Mouse (Mus musculus): ENCODE measurements around the gene Gm37240. TPM values are rescaled to one million over a fixed set of nuclear protein-coding genes. Genes with fewer than 3 reads are reported as not detected.

Gm37240 gene
- total RNA-seq, 4 experiments from 2014 or later, result 1.8 to 2.0 TPM; not detected in 2

DNA sequence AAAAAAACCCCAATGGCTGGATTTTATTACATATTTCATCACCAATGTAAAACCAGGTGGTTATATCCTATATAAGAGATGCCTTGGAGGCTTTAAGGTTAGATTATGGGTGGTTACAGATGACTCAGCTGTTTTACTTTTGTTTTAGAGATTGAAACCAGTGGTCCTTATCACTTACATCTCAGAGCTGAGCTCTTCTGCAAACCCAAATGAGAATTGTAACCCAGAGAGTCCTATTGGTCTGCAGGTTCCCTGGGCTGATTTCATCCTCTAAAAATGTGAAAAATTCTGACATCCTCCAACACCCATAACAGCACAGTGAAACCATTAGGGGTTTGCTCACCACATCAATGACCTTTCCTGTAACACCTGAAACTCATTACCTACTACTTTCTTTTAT, 1078.4 kb downstream of the Gm37240 start:
- DNase-seq (ENCODE audit: low spot score in 2 of 2), result no peak

DNA sequence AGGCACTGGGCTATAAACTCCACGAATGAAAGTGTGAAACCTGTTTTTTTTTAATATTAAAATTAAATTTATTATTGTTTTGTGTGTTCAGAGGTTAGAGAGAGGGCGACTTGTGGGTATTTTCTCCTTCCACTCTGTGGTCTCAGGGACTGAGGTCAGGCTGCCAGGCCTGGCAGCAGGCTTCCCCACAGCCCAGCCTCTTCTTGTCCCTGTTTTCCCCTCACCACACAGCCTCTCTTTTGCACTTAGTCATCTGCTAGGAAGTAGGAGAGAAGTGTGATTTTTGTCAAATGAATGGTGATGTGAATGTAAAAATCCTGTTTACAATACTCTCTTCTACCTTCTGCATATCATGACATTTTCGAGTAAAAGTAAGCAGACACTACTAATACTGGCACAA, 1079.5 kb downstream of the Gm37240 start:
- no peak for DNase-seq (ENCODE audit: low spot score in 2 of 2)

DNA sequence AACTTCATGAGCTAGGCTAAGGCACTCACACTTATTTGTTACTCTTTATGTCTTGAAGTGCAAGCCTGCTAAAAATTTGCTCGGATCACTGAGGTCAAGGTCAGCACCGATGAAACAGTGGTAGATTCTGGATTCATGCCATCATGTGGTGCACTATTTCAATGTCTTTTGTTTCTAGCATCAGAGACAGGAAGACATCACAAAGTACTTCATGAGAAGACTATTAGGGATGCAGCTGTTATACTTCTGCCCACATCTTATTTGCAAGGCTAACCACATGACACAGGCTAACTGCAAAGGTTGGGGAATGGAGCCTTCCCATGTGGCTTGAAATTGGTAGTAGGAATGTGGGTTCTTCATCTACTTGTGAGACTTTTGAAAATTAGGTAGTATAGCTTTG, 1081.1 kb downstream of the Gm37240 start:
- no peak for DNase-seq (ENCODE audit: low spot score in 2 of 2)

DNA sequence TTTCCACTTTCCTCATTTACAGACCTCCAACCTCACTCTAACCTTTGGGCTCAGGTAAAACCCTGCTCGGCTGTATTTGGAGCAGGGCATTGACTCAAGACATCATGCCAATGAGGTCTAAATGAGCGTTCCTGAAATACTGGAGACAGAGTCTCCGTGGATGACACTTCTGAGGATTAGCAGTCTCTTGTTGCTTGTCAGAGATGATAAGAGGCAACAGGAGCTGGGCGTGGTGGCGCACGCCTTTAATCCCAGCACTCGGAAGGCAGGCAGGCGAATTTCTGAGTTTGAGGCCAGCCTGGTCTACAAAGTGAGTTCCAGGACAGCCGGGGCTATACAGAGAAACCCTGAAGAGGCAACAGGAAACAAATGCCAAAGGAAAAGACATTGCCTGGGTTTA, 1083.3 kb downstream of the Gm37240 start:
- no peak for DNase-seq (ENCODE audit: low spot score in 2 of 2)

DNA sequence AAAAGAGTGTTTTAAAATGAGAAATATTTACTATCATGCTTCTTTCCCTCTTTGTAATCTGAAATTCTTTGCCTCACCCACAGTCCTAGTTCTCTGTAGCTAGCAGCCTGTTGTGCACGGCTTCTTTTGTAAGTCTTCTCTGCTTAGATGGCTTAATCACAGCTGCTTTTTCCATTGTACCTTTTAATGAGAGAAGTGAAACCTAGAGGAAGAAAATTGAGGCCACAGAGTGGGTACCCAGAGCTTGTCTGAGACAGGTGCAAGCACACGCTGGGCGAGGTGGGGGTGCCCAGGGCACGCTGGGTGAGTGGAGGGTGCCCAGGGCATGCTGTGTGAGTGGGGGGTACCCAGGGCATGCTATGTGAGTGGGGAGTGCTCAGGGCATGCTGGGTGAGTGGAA, 1099.4 kb downstream of the Gm37240 start:
- no peak for DNase-seq (ENCODE audit: low spot score in 2 of 2)

DNA sequence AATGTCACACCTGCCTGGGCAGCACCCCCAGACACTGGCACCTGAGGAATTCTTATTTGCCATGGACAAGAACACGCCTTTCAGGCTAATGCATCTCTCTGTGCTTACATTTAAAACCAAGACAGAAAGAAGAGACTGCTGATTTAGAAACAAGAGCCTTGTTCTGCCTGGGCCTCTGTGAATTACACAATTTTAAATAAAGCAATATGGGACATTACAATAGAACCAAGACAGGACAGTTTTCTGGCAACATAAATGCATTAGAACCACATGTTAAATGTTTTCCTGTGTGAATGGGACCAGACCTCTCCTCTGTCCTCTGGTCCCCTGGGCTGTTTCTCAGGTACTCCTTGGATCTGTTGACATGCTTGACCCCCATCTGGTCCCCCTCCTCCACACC, 1111.2 kb downstream of the Gm37240 start:
- DNase-seq (ENCODE audit: low spot score in 2 of 2), result no peak

DNA sequence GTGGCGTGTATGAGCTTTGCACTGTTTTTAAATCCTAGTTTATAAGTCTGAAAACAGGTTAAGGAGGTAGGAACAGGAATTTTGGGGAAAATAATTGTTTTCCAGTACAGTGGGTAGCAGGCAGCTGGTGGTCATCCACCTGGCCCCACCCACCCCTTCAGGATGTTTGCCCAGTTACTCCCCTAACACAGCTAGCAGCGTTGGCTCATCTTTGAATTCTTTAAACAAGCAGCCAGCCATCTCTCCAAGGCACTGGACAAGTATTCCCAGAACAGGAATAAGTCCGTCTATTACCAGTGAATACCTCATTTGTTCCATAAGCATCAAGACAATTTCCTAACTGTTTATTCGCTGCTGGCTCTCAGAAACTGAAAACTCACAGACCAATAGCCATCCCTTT, 1111.7 kb downstream of the Gm37240 start:
- no peak for DNase-seq (ENCODE audit: low spot score in 2 of 2)

DNA sequence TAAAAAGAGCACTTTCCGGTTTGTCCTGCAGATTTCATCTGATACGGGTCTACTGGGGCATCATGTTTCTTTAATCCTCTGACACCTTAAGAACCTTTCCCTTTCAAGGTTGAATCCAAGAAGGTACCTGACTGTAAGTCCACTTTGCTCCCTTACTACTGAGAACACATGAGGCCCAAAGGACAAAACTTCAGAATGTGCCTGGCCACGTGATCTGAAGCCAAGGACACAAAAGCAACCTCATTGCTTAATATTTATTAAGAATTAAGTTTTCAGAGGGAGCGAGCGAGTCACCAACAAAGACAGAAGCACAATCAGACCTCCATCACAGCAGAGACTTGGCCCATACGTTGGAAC, 1112.3 kb downstream of the Gm37240 start:
- no peak for DNase-seq (ENCODE audit: low spot score in 2 of 2)

DNA sequence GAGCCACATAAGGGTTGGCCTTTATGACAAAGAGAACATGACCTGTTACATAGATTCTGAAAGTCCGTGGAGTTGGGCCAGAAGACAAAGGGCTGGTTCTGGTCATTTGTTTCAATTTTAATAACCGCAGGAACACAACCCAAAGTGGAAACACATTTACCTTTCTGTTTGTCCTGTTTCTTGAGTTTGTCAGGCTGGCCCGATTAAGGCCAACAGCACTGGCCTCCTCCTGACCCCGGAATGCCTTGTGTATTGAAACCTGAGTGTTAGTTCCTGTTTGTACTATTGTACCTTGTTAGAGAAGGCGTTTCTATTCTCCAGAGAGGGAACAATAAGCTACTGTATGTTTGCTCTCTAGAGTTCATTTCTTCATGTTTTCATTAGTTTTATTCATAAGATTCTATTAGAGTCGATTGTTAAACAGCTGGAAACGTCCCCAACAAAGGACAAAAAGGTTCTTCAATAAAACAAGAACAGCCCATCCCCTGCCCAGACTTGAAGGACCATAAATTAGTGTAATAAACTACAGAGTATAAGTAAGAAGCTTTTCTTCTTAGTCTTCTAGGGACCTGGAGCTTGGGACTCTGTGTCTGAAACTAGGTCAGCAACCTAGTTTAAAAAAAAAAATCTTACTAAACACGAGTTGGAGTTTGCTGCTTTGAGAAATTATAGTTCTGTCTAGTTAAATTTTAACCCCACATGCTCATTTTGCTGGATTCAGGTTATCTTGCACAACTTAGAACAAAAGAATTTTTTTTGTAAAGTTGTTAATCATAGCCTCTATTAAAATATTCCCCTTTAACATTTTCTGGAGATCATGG, 1112.9 kb downstream of the Gm37240 start:
- no peak for DNase-seq (ENCODE audit: low spot score in 2 of 2)

DNA sequence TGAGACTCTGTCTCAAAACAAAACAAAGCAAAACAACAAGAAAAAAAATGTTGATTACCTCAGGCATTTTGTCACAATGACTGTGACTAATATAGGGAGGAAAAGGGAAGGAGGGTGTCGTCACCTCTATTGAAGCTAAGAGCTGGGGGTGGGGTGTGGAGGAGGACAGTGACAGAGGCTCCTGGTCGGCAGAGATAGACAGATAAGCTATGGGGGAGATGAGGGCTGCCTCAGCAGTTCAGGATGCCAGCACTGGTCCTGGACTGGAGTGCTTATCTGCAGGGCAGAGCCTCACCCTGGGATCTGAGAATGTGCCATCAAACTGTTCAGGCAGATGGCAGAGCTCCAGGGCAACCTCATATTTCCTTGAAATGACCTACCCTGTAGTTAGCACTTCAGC, 1115.3 kb downstream of the Gm37240 start:
- DNase-seq (ENCODE audit: low spot score in 2 of 2), result no peak

DNA sequence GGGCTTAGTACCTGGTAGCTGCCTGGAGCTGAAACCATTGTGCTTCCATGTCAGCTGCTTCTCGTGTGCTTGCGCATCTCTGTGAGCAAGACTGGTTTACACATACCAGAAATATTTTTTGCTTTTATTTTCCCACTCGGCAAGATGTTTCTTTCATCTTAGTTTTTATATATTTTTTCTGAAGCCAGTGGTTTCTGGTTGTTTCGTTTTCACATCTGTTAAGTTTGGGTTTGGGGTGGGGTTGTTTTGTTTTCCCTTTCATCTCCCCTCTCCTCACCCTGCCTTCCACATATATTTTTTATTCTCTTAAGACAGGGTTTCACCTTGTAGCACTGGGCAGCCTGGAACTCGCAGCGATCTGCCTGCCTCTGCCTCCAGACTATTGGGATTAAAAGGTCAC, 1116.8 kb downstream of the Gm37240 start:
- DNase-seq (ENCODE audit: low spot score in 2 of 2), result no peak

DNA sequence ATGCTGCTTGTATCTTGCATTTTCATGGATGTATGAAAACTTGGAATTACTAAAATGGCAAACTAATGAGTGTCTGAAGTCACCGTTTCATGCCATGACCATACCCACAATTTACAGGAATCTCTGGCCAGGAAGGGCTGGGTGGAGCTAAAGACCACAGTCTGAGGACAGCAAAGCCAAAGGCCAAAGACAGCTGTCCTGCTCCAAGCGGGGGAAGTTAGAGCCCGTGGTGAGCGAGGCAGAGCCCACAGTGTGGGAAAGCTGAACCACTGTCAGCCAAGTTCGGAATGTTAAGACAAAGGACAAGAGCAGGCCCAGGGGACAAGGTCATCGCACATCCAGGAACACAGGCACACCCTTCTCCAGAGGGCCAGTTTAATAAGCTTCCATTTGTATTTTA, 1117.9 kb downstream of the Gm37240 start:
- DNase-seq (ENCODE audit: low spot score in 2 of 2), result no peak

DNA sequence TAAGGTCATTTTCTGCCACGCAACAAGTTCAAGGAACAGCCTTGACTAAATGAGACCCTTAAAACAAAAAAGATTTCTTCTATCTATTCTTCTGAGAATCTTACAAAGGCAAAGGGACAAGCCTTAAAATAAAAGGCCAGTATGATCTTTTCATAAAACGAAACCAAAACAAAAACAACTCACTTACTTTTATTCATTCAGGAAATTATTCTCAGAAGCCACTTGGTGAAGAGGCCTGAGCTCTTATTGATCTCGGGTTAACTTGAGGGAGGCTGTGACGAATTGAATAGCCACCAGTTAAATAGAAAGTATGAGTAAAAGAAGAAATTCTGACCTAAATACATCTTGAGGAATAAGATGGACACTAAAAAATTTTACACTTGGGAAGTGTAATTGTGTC, 1118.4 kb downstream of the Gm37240 start:
- DNase-seq (ENCODE audit: low spot score in 2 of 2), result no peak

DNA sequence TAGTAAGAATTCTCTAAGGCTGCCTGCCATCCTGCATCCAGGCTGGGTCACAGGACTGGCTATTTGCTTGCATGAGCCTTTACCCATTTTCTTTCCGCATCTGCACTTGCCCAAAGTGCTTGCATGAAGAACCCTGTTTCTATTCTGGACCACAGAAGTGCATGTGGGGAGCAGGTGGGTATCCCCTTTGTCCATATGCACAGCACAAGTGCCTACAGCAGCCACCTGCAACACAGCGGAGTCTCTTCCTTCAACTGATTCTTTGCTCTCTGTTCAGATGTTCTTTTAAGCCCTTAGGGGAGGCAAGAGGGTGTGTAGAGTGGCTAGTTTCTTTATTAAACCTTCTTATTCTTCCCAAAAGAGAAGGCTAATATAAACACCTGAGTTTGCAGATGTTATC, 1133.5 kb downstream of the Gm37240 start:
- DNase-seq (ENCODE audit: low spot score in 2 of 2), result no peak

DNA sequence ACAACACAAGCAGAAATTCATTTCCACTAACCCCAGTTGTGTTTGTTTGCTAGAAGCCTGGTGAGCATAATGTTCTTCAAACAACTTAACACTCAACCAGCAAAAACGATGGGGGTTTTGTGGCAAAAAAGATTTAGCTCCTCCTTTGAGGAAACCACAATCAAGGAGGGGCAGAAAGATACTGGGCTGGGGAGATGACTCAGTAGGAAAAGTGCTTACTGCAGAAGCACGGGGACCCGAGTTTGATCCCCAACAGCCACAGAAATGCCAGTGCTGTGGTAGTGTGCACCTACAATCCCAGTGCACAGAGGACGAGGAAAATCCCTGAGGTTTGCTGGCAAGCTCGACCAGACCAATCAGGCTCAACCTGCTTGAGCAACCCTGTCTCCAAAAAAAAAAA, 1138.1 kb downstream of the Gm37240 start:
- DNase-seq (ENCODE audit: low spot score in 2 of 2), result no peak

DNA sequence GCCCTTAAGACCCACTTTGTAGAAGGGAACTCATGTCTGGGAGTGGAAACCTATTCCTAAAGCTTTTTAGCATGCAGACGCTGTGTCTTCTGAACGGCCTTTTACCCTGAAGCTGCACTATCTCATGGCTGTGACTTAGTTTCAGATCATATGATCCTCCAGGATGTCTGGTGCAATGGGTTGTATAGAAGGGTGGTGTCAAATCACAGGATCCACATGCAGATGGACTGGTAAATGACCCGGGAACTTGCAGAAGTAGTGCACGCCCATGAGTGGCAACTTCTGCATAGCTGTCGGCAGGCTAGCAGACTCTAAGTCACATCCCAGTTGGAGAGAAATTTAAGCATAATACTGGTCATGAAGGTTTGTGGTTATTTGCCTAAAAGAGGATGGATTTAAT, 1139.2 kb downstream of the Gm37240 start:
- no peak for DNase-seq (ENCODE audit: low spot score in 2 of 2)

DNA sequence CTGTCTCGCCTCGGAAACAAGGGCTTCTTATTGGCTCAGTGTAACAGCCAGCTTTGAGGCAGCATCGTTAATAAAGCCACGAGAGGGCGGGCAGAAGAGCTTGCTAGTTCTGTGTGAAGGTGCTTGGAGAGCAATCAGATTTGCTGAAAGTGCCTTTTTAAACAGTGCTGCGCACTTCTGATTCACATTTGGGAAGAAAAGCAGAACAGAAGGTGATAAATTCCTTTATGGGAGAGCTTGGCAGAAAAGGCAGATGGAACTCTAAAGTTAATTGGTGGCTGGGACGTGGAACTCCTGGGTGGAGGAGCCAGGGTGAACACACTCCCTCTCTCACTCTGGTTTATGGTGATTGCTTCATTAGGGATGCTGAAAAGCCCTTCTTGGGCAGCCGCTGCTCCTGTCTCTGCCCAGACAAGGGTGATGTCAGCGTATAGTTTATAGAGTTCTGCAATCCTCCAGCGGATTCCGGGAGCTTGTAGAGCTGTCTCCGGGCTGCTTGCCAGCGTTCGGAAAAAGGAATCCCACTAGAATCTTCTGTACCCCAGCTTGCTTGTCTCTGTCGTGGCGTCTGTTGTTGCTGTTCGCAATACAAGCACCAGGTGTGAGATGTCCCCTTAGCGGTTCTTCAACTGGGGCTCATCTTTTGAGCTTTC, 1141.7 kb downstream of the Gm37240 start:
- peak; percentile 64 to 77 for DNase-seq (ENCODE audit: low spot score in 2 of 2)

DNA sequence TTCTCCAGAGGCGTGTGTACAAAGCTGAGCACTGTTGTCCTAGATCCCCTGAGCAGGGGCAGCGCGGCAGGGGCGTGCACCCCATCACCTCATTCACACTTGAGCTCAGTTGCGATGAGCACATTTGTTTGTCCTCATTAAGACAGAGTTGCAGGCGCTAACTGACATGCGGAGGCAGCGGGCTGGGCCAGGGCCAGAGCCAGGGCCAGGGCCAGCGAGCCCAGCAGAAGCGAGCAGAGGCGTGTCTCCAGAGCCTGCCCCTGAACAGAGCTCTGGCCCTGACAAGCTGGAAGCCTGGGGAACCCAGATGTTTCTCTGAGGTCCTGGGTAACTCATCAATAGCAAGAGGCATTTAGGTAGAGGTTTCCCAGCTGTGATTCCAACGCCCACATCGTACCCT, 1142.6 kb downstream of the Gm37240 start:
- DNase-seq (ENCODE audit: low spot score in 2 of 2), result no peak

DNA sequence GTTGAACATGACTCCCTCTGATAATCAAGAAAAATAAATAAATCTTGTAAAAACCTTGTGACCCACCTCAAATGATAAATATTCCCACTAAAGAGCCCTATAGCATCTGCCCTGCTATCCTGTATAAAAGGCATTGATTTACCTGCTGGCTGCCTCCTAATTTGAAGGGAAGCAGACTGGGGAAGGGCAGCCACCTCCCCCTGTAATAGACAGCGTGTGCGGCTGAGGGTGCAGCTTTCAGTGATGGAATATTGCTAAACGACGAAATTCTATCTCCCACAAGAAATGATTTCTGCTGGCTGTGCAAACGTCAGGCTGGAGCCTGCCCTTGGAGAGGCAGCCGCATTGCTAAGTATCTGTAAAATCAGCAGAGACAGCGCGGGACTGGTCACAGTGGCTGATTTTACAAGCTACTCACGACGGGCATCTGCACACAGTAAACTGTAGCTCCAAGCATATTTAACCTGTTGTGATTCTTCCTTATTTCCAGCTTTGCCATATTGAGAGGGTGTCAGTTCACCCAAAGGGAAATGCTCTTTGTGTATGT, 1147.2 kb downstream of the Gm37240 start:
- DNase-seq (ENCODE audit: low spot score in 2 of 2), result no peak

DNA sequence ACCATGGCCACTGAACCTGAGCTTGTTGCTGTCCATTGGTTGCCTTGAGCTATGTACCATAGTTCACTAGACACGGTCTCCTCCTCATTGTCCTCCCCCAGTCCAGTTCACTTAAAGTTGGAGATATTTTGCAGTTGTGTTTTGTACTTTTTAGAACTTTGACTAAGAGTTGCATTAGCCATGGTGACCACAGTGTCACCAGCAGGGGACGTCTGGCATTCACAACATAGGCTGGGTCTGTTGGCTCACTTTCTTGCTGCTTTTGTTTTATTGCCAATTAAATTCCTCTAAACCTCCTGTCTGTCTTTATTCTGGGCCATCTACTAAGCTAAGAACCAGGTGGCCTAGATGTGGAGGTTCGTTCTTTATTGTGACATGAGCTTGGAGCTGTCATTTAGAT, 1150.2 kb downstream of the Gm37240 start:
- no peak for DNase-seq (ENCODE audit: low spot score in 2 of 2)

DNA sequence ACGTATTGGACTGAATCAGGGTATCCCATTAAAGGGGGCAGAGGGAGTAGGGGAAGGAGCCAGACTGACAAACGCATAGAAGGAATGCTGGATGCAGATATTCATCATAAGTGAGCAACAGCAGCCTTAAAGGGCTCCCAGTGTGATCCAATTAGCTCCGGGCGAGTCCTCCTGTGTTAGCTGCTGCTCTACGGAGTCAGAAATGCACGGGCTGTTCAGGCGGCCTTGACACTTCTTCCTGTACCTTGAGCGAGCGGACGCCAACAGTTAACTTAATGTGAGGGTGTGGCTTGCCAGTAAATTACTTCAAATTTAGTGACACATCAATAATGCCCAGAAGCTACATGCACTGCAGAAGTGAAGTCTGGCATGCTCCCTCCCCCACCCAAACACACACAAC, 1151.6 kb downstream of the Gm37240 start:
- DNase-seq (ENCODE audit: low spot score in 2 of 2), result no peak

DNA sequence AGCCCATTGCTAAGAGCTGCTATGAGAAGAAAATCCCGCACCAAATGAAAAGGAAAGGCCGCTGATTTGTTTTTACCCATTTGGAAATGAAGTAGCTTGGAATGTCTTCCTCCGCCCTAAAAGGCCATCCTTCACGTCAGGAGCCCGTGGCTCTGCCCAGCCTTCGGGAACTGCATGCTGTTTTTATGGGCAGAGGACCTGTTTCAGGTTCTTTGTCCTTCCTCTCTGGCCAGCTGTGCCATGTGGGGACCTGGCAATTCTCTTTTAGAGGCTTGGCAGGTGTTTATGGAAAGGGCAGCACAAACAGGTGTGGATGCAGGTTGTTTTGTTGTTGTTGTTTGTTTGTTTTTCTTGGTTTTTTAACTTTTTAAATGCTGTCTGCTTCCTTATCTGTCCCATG, 1154.8 kb downstream of the Gm37240 start:
- DNase-seq (ENCODE audit: low spot score in 2 of 2), result no peak

DNA sequence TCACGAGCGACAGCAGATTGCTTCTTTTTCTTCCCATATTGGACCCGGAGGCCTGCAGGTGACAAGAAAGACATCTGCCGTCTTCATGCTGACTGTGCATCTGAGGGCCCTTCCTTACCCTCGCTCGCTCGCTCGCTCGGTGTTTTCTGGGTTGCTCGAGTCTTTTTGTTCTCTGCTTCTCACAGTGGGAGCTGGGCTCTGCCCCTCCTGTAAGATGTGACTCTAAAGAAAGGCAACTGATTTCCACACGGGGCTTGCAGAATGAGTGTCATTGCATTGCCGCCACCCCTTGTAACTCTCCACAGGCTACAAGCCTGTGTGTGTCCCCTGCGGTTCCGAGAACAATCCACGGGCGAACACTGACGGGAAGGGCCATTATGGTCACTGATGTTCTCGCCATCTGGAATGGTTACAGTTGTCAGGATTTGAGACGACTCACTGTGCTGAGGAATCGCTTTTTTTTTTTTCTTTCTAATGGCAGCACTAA, 1155.3 kb downstream of the Gm37240 start:
- no peak for DNase-seq (ENCODE audit: low spot score in 2 of 2)
